Mouse (Mus musculus) limb, embryonic 14.5 days (tissue): ENCODE data around the gene Hdac4. TPM values are rescaled to one million over a fixed set of nuclear protein-coding genes. Genes with fewer than 3 reads are reported as not detected.
A peak's percentile ranks its signal among the peaks of the same experiment; 100 is the strongest.

ENCODE experiments used
- ATAC-seq: fragments of 200-750 bp; cut with Nextera tagmentation; 2 replicates; pipeline ENCODE4 v1.8.0; 2017; ENCODE audit warnings: low read depth, moderate number of reproducible peaks, moderate TSS enrichment; ENCODE audit not compliant: low FRiP score
- DNase-seq: peaks from one replicate; pipeline ENCODE4 v3.0.0-alpha.2; 2015; ENCODE audit warnings: low spot score
- H3K27ac ChIP-seq: fragments of 300-500 bp; sonication (generic); replicated peaks from 2 replicates; pipeline ENCODE4 v1.5.1; 2014; ENCODE audit warnings: low read depth, mild to moderate bottlenecking, low read length, moderate library complexity, mixed read lengths
- H3K27me3 ChIP-seq: fragments of 300-500 bp; sonication (generic); 2 replicates; pipeline ENCODE4 v1.6.1; 2014; ENCODE audit warnings: low read length, mixed read lengths; ENCODE audit not compliant: control insufficient read depth, insufficient read depth
- H3K36me3 ChIP-seq: fragments of 300-500 bp; sonication (generic); 2 replicates; pipeline ENCODE4 v1.6.1; 2014; ENCODE audit warnings: mild to moderate bottlenecking, low read length, moderate library complexity, mixed read lengths; ENCODE audit not compliant: control insufficient read depth, insufficient read depth
- H3K4me1 ChIP-seq: fragments of 300-500 bp; sonication (generic); 2 replicates; pipeline ENCODE4 v1.6.1; 2014; ENCODE audit warnings: antibody characterized with exemption, low read length, mixed read lengths; ENCODE audit not compliant: control insufficient read depth, insufficient read depth
- H3K4me2 ChIP-seq: fragments of 300-500 bp; sonication (generic); replicated peaks from 2 replicates; pipeline ENCODE4 v1.6.1; 2014; ENCODE audit warnings: low read depth, mild to moderate bottlenecking, low read length, moderate library complexity; ENCODE audit not compliant: severe bottlenecking
- H3K4me3 ChIP-seq: fragments of 300-500 bp; sonication (generic); replicated peaks from 2 replicates; pipeline ENCODE4 v1.5.1; 2014; ENCODE audit warnings: low read length
- H3K9ac ChIP-seq: fragments of 300-500 bp; sonication (generic); 2 replicates; pipeline ENCODE4 v1.6.1; 2014; ENCODE audit warnings: mild to moderate bottlenecking, low read depth, low read length, moderate library complexity; ENCODE audit not compliant: severe bottlenecking
- H3K9me3 ChIP-seq: fragments of 300-500 bp; sonication (generic); 2 replicates; pipeline ENCODE4 v1.6.1; 2016; ENCODE audit warnings: low read length; ENCODE audit not compliant: control insufficient read depth
- POLR2A ChIP-seq: fragments of 200-500 bp; IDR thresholded peaks from 2 replicates; pipeline ENCODE4 v1.8.0; 2012; ENCODE audit warnings: inconsistent platforms, mild to moderate bottlenecking, moderate library complexity, borderline replicate concordance; ENCODE audit not compliant: insufficient read depth, insufficient read length; ENCODE audit errors: extremely low read depth
- whole genome bisulfite sequencing: fragments of 180-500 bp; shearing (Covaris S2); extraction: QIAGEN DNeasy Blood & Tissue Kit; methylation state at CpG from one replicate; pipeline ENCODE4 v1.1.7; 2014; 5-methylcytosine and 5-hydroxymethylcytosine counted together
- polyA plus RNA-seq, 2 experiments: library from polyadenylated mRNA; depleted of rRNA in 1 of 2; stranded (reverse) in 1 of 2; unstranded in 1 of 2; fragments of >200 nt; fragmentation: Nextera tagmentation in 1 of 2; extraction: Ambion mirVana in 1 of 2; gene quantifications; 2 replicates each; pipeline versions ENCODE4 v1.2.1 to v1.2.3; 2012 to 2014

The Hdac4 gene
- polyA plus RNA-seq, 2 experiments, result 15.2 to 25.4 TPM

DNA sequence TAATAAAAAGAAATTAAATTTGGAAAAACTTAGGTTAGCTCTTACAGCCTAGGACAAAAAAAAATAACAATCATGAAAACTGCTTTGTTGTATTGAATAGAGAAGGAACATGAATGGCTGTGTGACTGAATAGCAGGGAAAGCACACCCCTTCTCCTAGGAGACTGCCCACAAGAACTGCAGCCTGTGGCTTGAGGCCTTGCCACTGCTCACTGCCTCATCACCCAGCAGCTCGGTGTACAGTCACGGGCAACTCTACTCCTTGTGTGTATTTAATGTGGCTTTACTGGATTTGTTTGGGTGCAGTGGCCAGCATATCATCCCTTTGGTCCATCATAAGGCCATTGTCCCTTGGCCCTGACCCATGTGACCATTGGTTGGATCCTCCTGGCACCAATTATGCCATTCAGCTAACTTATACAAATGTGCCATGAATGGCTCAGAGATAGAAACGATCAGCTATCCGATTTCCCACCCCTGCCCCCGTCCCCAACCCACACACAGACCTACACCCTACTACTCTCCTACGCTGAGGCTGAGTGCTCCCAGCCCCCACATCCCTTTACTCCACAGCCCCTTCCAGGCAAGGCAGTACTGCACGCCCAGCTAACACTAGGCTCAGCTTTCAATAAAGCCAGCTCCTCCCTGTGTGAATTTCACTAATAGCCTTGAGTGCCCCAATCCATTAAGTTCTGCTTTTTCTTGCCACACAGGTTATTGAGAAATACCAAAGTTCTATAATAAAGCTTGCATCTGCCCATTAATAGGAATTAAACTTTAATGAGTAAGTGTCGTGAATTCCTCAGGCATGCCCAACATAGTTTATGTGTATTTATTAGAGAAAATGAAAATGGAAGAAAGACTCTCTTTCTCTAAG is 134.1 kb downstream of the Hdac4 start:
- peaks cover 10% of the 10 kb centered on the region for H3K4me1 ChIP-seq
- no peaks in the 10 kb centered on the region for H3K36me3 ChIP-seq
- H3K9ac ChIP-seq, result no peak overlapping the region
- ATAC-seq, result peak; percentile 74
- 42% methylated on average over 8 of the region's 8 CpGs for WGBS
- no peak for TF ChIP-seq POLR2A
- peak; percentile 11 for DNase-seq
- no peak overlapping the region for H3K27ac ChIP-seq
- H3K4me2 ChIP-seq, result no peak overlapping the region
- H3K27me3 ChIP-seq, result no peaks in the 10 kb centered on the region
- H3K9me3 ChIP-seq, result no peaks in the 10 kb centered on the region
- no peak overlapping the region for H3K4me3 ChIP-seq

DNA sequence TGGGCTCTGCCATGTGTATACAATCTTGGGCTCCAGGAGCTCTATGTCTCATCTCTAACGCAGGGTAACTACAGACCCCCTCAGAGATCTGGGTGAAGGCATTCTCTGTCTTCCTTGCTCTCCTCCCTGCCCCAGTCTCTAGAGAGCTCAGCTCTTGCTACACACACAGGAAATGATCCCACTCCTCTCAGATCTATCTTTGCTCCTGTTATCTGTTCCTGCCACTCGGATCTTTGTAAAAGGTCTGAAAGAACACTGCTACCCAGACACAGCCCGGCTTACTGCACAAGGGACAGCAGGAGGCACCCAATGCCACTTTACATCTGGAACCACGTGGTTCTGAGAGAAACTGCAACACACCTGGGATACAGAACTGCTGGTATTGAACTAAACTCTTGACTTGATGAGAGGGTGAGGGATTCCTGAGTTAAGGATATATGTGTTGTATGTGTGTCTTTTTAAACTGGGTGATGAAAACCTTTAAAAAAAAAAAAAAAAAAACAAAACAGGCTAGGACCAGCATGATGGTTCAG is 134.9 kb downstream of the Hdac4 start:
- peaks cover 10% of the 10 kb centered on the region for H3K4me1 ChIP-seq
- TF ChIP-seq POLR2A, result no peak

DNA sequence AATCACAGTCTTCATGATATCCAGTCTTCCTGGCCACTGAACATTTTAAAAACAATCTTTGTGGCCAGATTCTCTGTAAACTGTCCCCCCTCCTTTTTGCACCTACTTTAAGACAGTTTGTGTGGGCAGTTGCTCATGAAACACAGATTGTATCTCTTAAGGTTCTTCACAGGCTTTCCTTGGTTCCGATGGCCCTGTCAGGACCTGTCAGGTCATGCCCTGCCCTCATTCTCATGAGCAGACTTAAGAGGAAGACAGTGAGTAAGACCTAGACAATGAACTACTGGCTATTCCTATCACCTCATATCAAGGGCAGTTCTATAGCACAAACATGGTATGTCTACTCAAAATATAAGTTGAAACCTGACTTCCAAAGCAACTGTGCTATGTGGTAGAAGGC is 135.9 kb downstream of the Hdac4 start:
- DNase-seq, result no peak
- 90% methylated on average over 1 of the region's 1 CpGs for WGBS
- TF ChIP-seq POLR2A, result no peak

More for the DNA sequence above, 134.9 kb downstream of the Hdac4 start:
- H3K27ac ChIP-seq, result no peak overlapping the region
- no peaks in the 10 kb centered on the region for H3K27me3 ChIP-seq
- no peak overlapping the region for H3K4me2 ChIP-seq
- no peak for ATAC-seq
- H3K36me3 ChIP-seq, result no peaks in the 10 kb centered on the region
- H3K9ac ChIP-seq, result no peak overlapping the region
- DNase-seq, result no peak
- H3K4me3 ChIP-seq, result no peak overlapping the region
- no peaks in the 10 kb centered on the region for H3K9me3 ChIP-seq
- 74% methylated on average over 4 of the region's 4 CpGs for WGBS

DNA sequence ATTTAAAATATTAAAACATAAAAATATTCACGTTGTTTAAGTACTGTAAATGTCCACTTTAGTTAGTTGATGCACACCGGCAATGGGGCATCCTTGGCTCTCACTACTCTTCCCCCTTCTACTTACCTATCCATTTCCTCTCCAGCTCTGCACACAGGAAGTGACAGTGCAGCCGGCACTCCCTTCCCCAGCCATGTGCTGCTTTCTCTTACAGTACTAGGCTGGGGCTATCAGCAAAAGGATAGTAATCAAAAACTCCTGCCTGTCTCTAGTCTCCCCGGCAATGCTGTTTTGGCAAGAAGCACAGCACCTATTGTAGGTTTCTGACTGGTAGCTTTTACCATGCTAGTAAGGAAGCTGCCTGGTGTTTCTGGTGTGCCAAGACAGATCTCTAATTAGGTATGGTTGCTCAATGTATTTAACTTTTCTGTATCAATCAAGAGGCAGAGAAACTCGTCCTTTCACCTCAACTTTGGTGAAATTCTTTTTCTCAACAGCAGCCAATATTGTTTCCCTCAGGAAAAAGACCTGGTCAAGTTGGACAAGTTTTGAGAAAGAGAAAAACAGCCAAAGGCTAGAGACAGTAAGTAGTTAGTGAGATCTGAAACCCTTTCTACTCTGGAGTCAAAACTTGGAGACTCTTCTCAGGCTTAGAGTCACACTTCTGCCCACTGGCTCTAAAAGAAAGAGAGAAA is 136.6 kb downstream of the Hdac4 start:
- TF ChIP-seq POLR2A, result no peak
- Histone ChIP-seq H3K27me3 (no peaks in the 10 kb centered on the region), H3K9me3 (no peaks in the 10 kb centered on the region), H3K4me3 (no peak overlapping the region), H3K27ac (no peak overlapping the region), H3K4me1 (peaks cover 12% of the 10 kb centered on the region), H3K4me2 (no peak overlapping the region), H3K36me3 (no peaks in the 10 kb centered on the region), H3K9ac (no peak overlapping the region)
- no peak for ATAC-seq
- no peak for DNase-seq
- WGBS, result 74% methylated on average over 5 of the region's 5 CpGs

More for the DNA sequence above, 135.9 kb downstream of the Hdac4 start:
- no peak for ATAC-seq
- peaks cover 12% of the 10 kb centered on the region for H3K4me1 ChIP-seq
- no peaks in the 10 kb centered on the region for H3K36me3 ChIP-seq
- no peak overlapping the region for H3K27ac ChIP-seq
- no peaks in the 10 kb centered on the region for H3K27me3 ChIP-seq
- H3K4me3 ChIP-seq, result no peak overlapping the region
- no peaks in the 10 kb centered on the region for H3K9me3 ChIP-seq
- no peak overlapping the region for H3K4me2 ChIP-seq
- H3K9ac ChIP-seq, result no peak overlapping the region

DNA sequence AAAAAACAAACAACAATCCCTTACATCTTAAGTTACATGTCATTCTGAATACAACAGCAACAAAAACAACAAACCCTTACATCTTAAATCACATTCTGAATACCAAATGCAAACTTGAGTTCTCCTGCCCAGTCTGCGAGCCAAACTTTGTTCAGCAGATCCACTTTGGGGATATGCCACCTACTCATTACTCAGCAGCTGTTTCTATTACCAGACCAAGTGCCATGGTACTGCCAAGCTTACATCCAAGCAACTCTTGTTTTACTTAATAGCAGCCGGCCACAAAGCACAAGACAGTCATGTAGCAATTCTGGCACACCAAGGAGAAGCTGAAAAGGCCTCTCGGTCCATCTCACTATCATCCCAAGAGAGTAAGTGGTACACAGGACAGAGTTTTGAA is 138.4 kb downstream of the Hdac4 start:
- WGBS, result 96% methylated on average over 3 of the region's 3 CpGs
- ATAC-seq, result no peak

More for the DNA sequence above, 138.4 kb downstream of the Hdac4 start:
- Histone ChIP-seq H3K4me1 (peaks cover 8% of the 10 kb centered on the region), H3K9me3 (no peaks in the 10 kb centered on the region), H3K27ac (no peak overlapping the region), H3K27me3 (no peaks in the 10 kb centered on the region), H3K36me3 (no peaks in the 10 kb centered on the region), H3K9ac (no peak overlapping the region), H3K4me2 (no peak overlapping the region), H3K4me3 (no peak overlapping the region)
- TF ChIP-seq POLR2A, result no peak
- DNase-seq, result no peak
